Mouse (Mus musculus): ENCODE measurements around the gene Scyl3. TPM values are rescaled to one million over a fixed set of nuclear protein-coding genes. Genes with fewer than 3 reads are reported as not detected.

Scyl3 gene
- polyA plus RNA-seq, 1 experiment from 2014 or later = 15.9 TPM

- H3K36me3 ChIP-seq (ENCODE audit: insufficient read depth, low read length) = 0 out of 2 replicates have a peak, but pooled peaks cover 2% of the 10 kb centered on the region
- no peak for TF ChIP-seq CTCF (IDR thresholded peaks at IDR 0.05; ENCODE audit: low read depth)
- no peak for ATAC-seq (replicated peaks; ENCODE audit: low FRiP score, low read depth)
- DNase-seq (ENCODE audit: low spot score) = no peak
- H3K9me3 ChIP-seq (replicated peaks; ENCODE audit: low read length) = no peaks in the 10 kb centered on the region
- no peaks in the 10 kb centered on the region for H3K27me3 ChIP-seq (ENCODE audit: insufficient read depth, low read length)
- H3K4me1 ChIP-seq (replicated peaks; ENCODE audit: insufficient read depth, low read length) = no peaks in the 10 kb centered on the region
- H3K4me2 ChIP-seq (ENCODE audit: low read length) = no peak overlapping the region
- no peak overlapping the region for H3K4me3 ChIP-seq (replicated peaks; ENCODE audit: low read depth, low read length)
- no peak overlapping the region for H3K27ac ChIP-seq
- H3K9ac ChIP-seq (ENCODE audit: low read depth, low read length) = no peak overlapping the region
- 60% methylated on average over 1 of the region's 1 CpGs for WGBS
These were observed 47.6 kb downstream of the Scyl3 start for GRCm38 (mm10) chr1:163976515-163976914.

- ATAC-seq (replicated peaks; ENCODE audit: low FRiP score, low read depth) (no peak), DNase-seq (ENCODE audit: low spot score) (peak; percentile 8)
- Histone ChIP-seq H3K9me3 (replicated peaks; ENCODE audit: low read length) (no peaks in the 10 kb centered on the region), H3K9ac (ENCODE audit: low read depth, low read length) (no peak overlapping the region), H3K27ac (no peak overlapping the region), H3K4me1 (replicated peaks; ENCODE audit: insufficient read depth, low read length) (no peaks in the 10 kb centered on the region; the same call in 1 of the 2 replicates), H3K36me3 (ENCODE audit: insufficient read depth, low read length) (no peaks in the 10 kb centered on the region), H3K4me2 (ENCODE audit: low read length) (no peak overlapping the region), H3K4me3 (replicated peaks; ENCODE audit: low read depth, low read length) (no peak overlapping the region), H3K27me3 (ENCODE audit: insufficient read depth, low read length) (no peaks in the 10 kb centered on the region)
- no peak for TF ChIP-seq CTCF (IDR thresholded peaks at IDR 0.05; ENCODE audit: low read depth)
- WGBS = 45% methylated on average over 4 of the region's 4 CpGs
These were observed 63.5 kb downstream of the Scyl3 start for GRCm38 (mm10) chr1:163992371-163992770.

- 1% methylated on average over 38 of the region's 38 CpGs for WGBS
- H3K4me1 ChIP-seq (replicated peaks; ENCODE audit: insufficient read depth, low read length) = no peaks in the 10 kb centered on the region; the same call in 1 of the 2 replicates
- H3K27me3 ChIP-seq (ENCODE audit: insufficient read depth, low read length) = no peaks in the 10 kb centered on the region
- peak overlapping the region; percentile 70 for H3K4me3 ChIP-seq (replicated peaks; ENCODE audit: low read depth, low read length)
- peak; percentile 3; the same call in 1 of the 2 replicates for ATAC-seq (replicated peaks; ENCODE audit: low FRiP score, low read depth)
- H3K27ac ChIP-seq = 0 out of 2 replicates have a peak overlapping the region, but pooled peaks have one; percentile 78
- H3K4me2 ChIP-seq (ENCODE audit: low read length) = peak overlapping the region; percentile 78
- H3K9ac ChIP-seq (ENCODE audit: low read depth, low read length) = peak overlapping the region; percentile 68
- no peaks in the 10 kb centered on the region for H3K36me3 ChIP-seq (ENCODE audit: insufficient read depth, low read length)
- no peaks in the 10 kb centered on the region for H3K9me3 ChIP-seq (replicated peaks; ENCODE audit: low read length)
- TF ChIP-seq CTCF (IDR thresholded peaks at IDR 0.05; ENCODE audit: low read depth) = no peak
- DNase-seq (ENCODE audit: low spot score) = peak; percentile 23
These were observed 65.3 kb downstream of the Scyl3 start for GRCm38 (mm10) chr1:163994173-163994720.

GRCm38 (mm10) chr1:163994721-163995608, 66.1 kb downstream of the Scyl3 start, which contains the start of the genes BC055324 and Mettl18:
Gene BC055324, minus strand, starts transcription at chr1:163994796.
Gene Mettl18, plus strand, starts transcription at chr1:163994889.
- peak; percentile 61 for TF ChIP-seq CTCF (IDR thresholded peaks at IDR 0.05; ENCODE audit: low read depth)
- Histone ChIP-seq H3K4me2 (ENCODE audit: low read length) (peak within 1 kb of the TSS; percentile 78), H3K4me1 (replicated peaks; ENCODE audit: insufficient read depth, low read length) (no peaks in the 10 kb centered on the region; the same call in 1 of the 2 replicates), H3K9me3 (replicated peaks; ENCODE audit: low read length) (no peaks in the 10 kb centered on the region), H3K27me3 (ENCODE audit: insufficient read depth, low read length) (no peaks in the 10 kb centered on the region), H3K27ac (peak within 1 kb of the TSS; percentile 78; the same call in 1 of the 2 replicates), H3K4me3 (replicated peaks; ENCODE audit: low read depth, low read length) (peak within 1 kb of the TSS; percentile 70), H3K9ac (ENCODE audit: low read depth, low read length) (peak within 1 kb of the TSS; percentile 68), H3K36me3 (ENCODE audit: insufficient read depth, low read length) (no peaks in the 10 kb centered on the region)
- DNase-seq (ENCODE audit: low spot score) = peak; percentile 95
- 3% methylated on average over 43 of the region's 43 CpGs for WGBS
- ATAC-seq (replicated peaks; ENCODE audit: low FRiP score, low read depth) = peak; percentile 95

GRCm38 (mm10) chr1:163995609-163995913, 66.7 kb downstream of the Scyl3 start:
- Histone ChIP-seq H3K27ac (no peak overlapping the region), H3K9me3 (replicated peaks; ENCODE audit: low read length) (no peaks in the 10 kb centered on the region), H3K36me3 (ENCODE audit: insufficient read depth, low read length) (no peaks in the 10 kb centered on the region), H3K4me3 (replicated peaks; ENCODE audit: low read depth, low read length) (no peak overlapping the region), H3K4me2 (ENCODE audit: low read length) (peak overlapping the region; percentile 78), H3K9ac (ENCODE audit: low read depth, low read length) (no peak overlapping the region), H3K27me3 (ENCODE audit: insufficient read depth, low read length) (no peaks in the 10 kb centered on the region), H3K4me1 (replicated peaks; ENCODE audit: insufficient read depth, low read length) (no peaks in the 10 kb centered on the region; the same call in 1 of the 2 replicates)
- 69% methylated on average over 2 of the region's 2 CpGs for WGBS
- ATAC-seq (replicated peaks; ENCODE audit: low FRiP score, low read depth) (no peak), DNase-seq (ENCODE audit: low spot score) (no peak)
- TF ChIP-seq CTCF (IDR thresholded peaks at IDR 0.05; ENCODE audit: low read depth) = no peak

- no peak for ATAC-seq (replicated peaks; ENCODE audit: low FRiP score, low read depth)
- 79% methylated on average over 6 of the region's 6 CpGs for WGBS
- no peaks in the 10 kb centered on the region for H3K27me3 ChIP-seq (ENCODE audit: insufficient read depth, low read length)
- no peak overlapping the region for H3K4me2 ChIP-seq (ENCODE audit: low read length)
- no peak overlapping the region for H3K9ac ChIP-seq (ENCODE audit: low read depth, low read length)
- H3K9me3 ChIP-seq (replicated peaks; ENCODE audit: low read length) = no peaks in the 10 kb centered on the region
- H3K4me3 ChIP-seq (replicated peaks; ENCODE audit: low read depth, low read length) = no peak overlapping the region
- no peak for DNase-seq (ENCODE audit: low spot score)
- no peaks in the 10 kb centered on the region for H3K4me1 ChIP-seq (replicated peaks; ENCODE audit: insufficient read depth, low read length)
- no peak overlapping the region for H3K27ac ChIP-seq
- no peaks in the 10 kb centered on the region for H3K36me3 ChIP-seq (ENCODE audit: insufficient read depth, low read length)
- no peak for TF ChIP-seq CTCF (IDR thresholded peaks at IDR 0.05; ENCODE audit: low read depth)
These were observed 73.0 kb downstream of the Scyl3 start for GRCm38 (mm10) chr1:164001831-164002452.

All from kidney, postnatal 0 days (tissue).